8 mouse cellular contexts compared by ENCODE assay signal in genomic region chr2:9877326-9877690, GRCm38 (mm10). TPM values are rescaled to one million over a fixed set of nuclear protein-coding genes. Genes with fewer than 3 reads are reported as not detected.
DNase-seq lines count a peak whose midpoint lies in the region; ATAC-seq and TF ChIP-seq lines count a peak whose summit lies in the region.

No protein-coding gene starts in this region.

- H3K4me2 ChIP-seq in heart, embryonic 16.5 days (ENCODE audit: low read depth, low read length), result peak overlapping the region; percentile 95
- peak overlapping the region; percentile 74 for H3K4me2 ChIP-seq in liver, embryonic 13.5 days
- H3K4me2 ChIP-seq in stomach, embryonic 15.5 days, result peak overlapping the region; percentile 92

- no peaks in the 10 kb centered on the region for H3K9me3 ChIP-seq in heart, embryonic 16.5 days (replicated peaks; ENCODE audit: control insufficient read depth, low read length)
- no peaks in the 10 kb centered on the region for H3K9me3 ChIP-seq in liver, embryonic 13.5 days (replicated peaks)
- no peaks in the 10 kb centered on the region for H3K9me3 ChIP-seq in stomach, embryonic 15.5 days

- peak overlapping the region; percentile 67 for H3K9ac ChIP-seq in heart, embryonic 16.5 days (ENCODE audit: low read length)
- peak overlapping the region; percentile 43 for H3K9ac ChIP-seq in liver, embryonic 13.5 days
- H3K9ac ChIP-seq in stomach, embryonic 15.5 days, result no peak overlapping the region

- TF ChIP-seq CTCF in bone marrow, adult 2 months (IDR thresholded peaks at IDR 0.05; ENCODE audit: control insufficient read depth, insufficient read depth, low read length), result no peak

- H3K27me3 ChIP-seq in heart, embryonic 16.5 days (ENCODE audit: control insufficient read depth, insufficient read depth, low read length), result peaks cover 44% of the 10 kb centered on the region
- H3K27me3 ChIP-seq in liver, embryonic 13.5 days, result peaks cover 100% of the 10 kb centered on the region
- H3K27me3 ChIP-seq in stomach, embryonic 15.5 days (replicated peaks), result peaks cover 65% of the 10 kb centered on the region

- peak overlapping the region; percentile 24; the same call in 1 of the 2 replicates for H3K27ac ChIP-seq in bone marrow, adult 2 months (ENCODE audit: control insufficient read depth, insufficient read depth, low read depth, low read length, poor library complexity)
- no peak overlapping the region; the same call in 1 of the 2 replicates for H3K27ac ChIP-seq in heart, embryonic 16.5 days (ENCODE audit: low read length)
- no peak overlapping the region for H3K27ac ChIP-seq in liver, embryonic 13.5 days
- no peak overlapping the region for H3K27ac ChIP-seq in stomach, embryonic 15.5 days

- ATAC-seq in heart, embryonic 16.5 days (replicated peaks; ENCODE audit: extremely low read depth, insufficient read depth, low FRiP score), result no peak
- ATAC-seq in liver, embryonic 13.5 days (ENCODE audit: low read depth), result no peak
- ATAC-seq in stomach, embryonic 15.5 days (ENCODE audit: insufficient read depth, low FRiP score, low read depth), result no peak

- WGBS in bone marrow, adult 2 months, result under 1% methylated on average over 35 of the region's 35 CpGs
- WGBS in heart, embryonic 16.5 days, result under 1% methylated on average over 35 of the region's 35 CpGs
- WGBS in liver, embryonic 13.5 days (ENCODE audit: insufficient replicate concordance), result under 1% methylated on average over 35 of the region's 35 CpGs
- under 1% methylated on average over 35 of the region's 35 CpGs for WGBS in stomach, embryonic 15.5 days

- no peaks in the 10 kb centered on the region; the same call in 1 of the 2 replicates for H3K4me1 ChIP-seq in bone marrow, adult 2 months (ENCODE audit: control insufficient read depth, insufficient read depth, low read length)
- peaks cover 17% of the 10 kb centered on the region for H3K4me1 ChIP-seq in heart, embryonic 16.5 days (ENCODE audit: control insufficient read depth, insufficient read depth, low read length)
- H3K4me1 ChIP-seq in liver, embryonic 13.5 days (replicated peaks), result peaks cover 32% of the 10 kb centered on the region
- H3K4me1 ChIP-seq in stomach, embryonic 15.5 days, result peaks cover 21% of the 10 kb centered on the region

- no peaks in the 10 kb centered on the region for H3K36me3 ChIP-seq in heart, embryonic 16.5 days (ENCODE audit: control insufficient read depth, insufficient read depth)
- H3K36me3 ChIP-seq in liver, embryonic 13.5 days, result no peaks in the 10 kb centered on the region
- no peaks in the 10 kb centered on the region for H3K36me3 ChIP-seq in stomach, embryonic 15.5 days

- no peak for TF ChIP-seq POLR2A in bone marrow, adult 2 months (IDR thresholded peaks at IDR 0.05; ENCODE audit: borderline replicate concordance, control insufficient read depth, low read depth, low read length)

- H3K4me3 ChIP-seq in bone marrow, adult 2 months (replicated peaks; ENCODE audit: control insufficient read depth, low read depth, low read length), result peak overlapping the region; percentile 51
- peak overlapping the region; percentile 66 for H3K4me3 ChIP-seq in heart, embryonic 16.5 days (ENCODE audit: low read length)
- H3K4me3 ChIP-seq in liver, embryonic 13.5 days (replicated peaks), result peak overlapping the region; percentile 58
- peak overlapping the region; percentile 48 for H3K4me3 ChIP-seq in stomach, embryonic 15.5 days (replicated peaks)

- intact Hi-C loops in gastrocnemius, postnatal 14 days (cut with DNase I; ENCODE audit: low total_unique reads), result no loop called here
- intact Hi-C loops in left cerebral cortex, postnatal 10 days (cut with DNase I), result loop anchor here (5.0 kb wide), 1 partner anchor 800 kb away; no protein-coding TSS in a partner anchor

- peak; percentile 19 for DNase-seq in gastrocnemius, postnatal 25 days
- DNase-seq in gastrocnemius, postnatal 14 days, result no peak
- DNase-seq in liver, embryonic 13.5 days, result no peak
- DNase-seq in left cerebral cortex, postnatal 10 days (ENCODE audit: extremely low spot score in 1 of 2, low spot score in 2 of 2), result no peak
- no peak for DNase-seq in layer of hippocampus, postnatal 25 days (ENCODE audit: extremely low spot score in 1 of 2, low spot score in 1 of 2)

RNA-seq across cellular contexts. Expression of gene 4930412O13Rik, which starts 3.7 kb away (rescaled TPM):
- total RNA-seq in gastrocnemius, postnatal 25 days (2021), result not detected
- not detected for total RNA-seq in gastrocnemius, postnatal 14 days (2021)
- polyA plus RNA-seq in bone marrow, adult 2 months (2011; ENCODE audit: insufficient read depth, insufficient read length, low replicate concordance, missing spikeins), result not detected in 2 replicates
- not detected in 2 replicates for polyA plus RNA-seq in heart, embryonic 16.5 days (2015; fragmentation: Nextera tagmentation; extraction: Ambion mirVana)
- not detected in 2 replicates for polyA plus RNA-seq in liver, embryonic 13.5 days (2015; fragmentation: Nextera tagmentation; extraction: Ambion mirVana)
- not detected in 2 replicates for polyA plus RNA-seq in stomach, embryonic 15.5 days (2015; fragmentation: Nextera tagmentation; extraction: Ambion mirVana)
- not detected for total RNA-seq in left cerebral cortex, postnatal 10 days (2021)
- not detected for total RNA-seq in layer of hippocampus, postnatal 25 days (2021)

RNA-seq across cellular contexts. Expression of gene 9230102O04Rik, which starts 12.0 kb away (rescaled TPM):
- not detected for total RNA-seq in gastrocnemius, postnatal 25 days (2021)
- total RNA-seq in gastrocnemius, postnatal 14 days (2021), result not detected
- not detected in 2 replicates for polyA plus RNA-seq in bone marrow, adult 2 months (2011; ENCODE audit: insufficient read depth, insufficient read length, low replicate concordance, missing spikeins)
- not detected in 2 replicates for polyA plus RNA-seq in heart, embryonic 16.5 days (2015; fragmentation: Nextera tagmentation; extraction: Ambion mirVana)
- not detected in 2 replicates for polyA plus RNA-seq in liver, embryonic 13.5 days (2015; fragmentation: Nextera tagmentation; extraction: Ambion mirVana)
- not detected in 2 replicates for polyA plus RNA-seq in stomach, embryonic 15.5 days (2015; fragmentation: Nextera tagmentation; extraction: Ambion mirVana)
- total RNA-seq in left cerebral cortex, postnatal 10 days (2021), result not detected
- total RNA-seq in layer of hippocampus, postnatal 25 days (2021), result not detected

RNA-seq across cellular contexts. Expression of gene Gata3, which starts 12.5 kb away (rescaled TPM):
- total RNA-seq in gastrocnemius, postnatal 25 days (2021), result under 1 TPM; 0.43 to 0.54 TPM
- under 1 TPM; 0.31 to 0.55 TPM for total RNA-seq in gastrocnemius, postnatal 14 days (2021)
- polyA plus RNA-seq in bone marrow, adult 2 months (2011; ENCODE audit: insufficient read depth, insufficient read length, low replicate concordance, missing spikeins), result 1.7 and 6.1 TPM in 2 replicates
- 5.4 and 11.9 TPM in 2 replicates for polyA plus RNA-seq in heart, embryonic 16.5 days (2015; fragmentation: Nextera tagmentation; extraction: Ambion mirVana)
- 1.5 TPM in 2 replicates for polyA plus RNA-seq in liver, embryonic 13.5 days (2015; fragmentation: Nextera tagmentation; extraction: Ambion mirVana)
- 4.5 and 4.6 TPM in 2 replicates for polyA plus RNA-seq in stomach, embryonic 15.5 days (2015; fragmentation: Nextera tagmentation; extraction: Ambion mirVana)
- total RNA-seq in left cerebral cortex, postnatal 10 days (2021), result under 1 TPM; 0.11 to 0.49 TPM
- not detected for total RNA-seq in layer of hippocampus, postnatal 25 days (2021)
